Mouse (Mus musculus) megakaryocyte progenitor cell, adult 5-6 weeks (primary cell): Measurements from ENCODE around the gene Dnah7b. TPM values are rescaled to one million over a fixed set of nuclear protein-coding genes. Genes with fewer than 3 reads are reported as not detected.
A peak's percentile ranks its signal among the peaks of the same experiment; 100 is the strongest.
"Not testable (repeated sequence)": the region's sequence is repeated elsewhere in the genome, so short reads cannot be mapped to it uniquely, and the experiment has no call there.

ENCODE experiments used
- ATAC-seq: replicated peaks from 2 replicates; pipeline ENCODE4 v1.8.0; 2016; ENCODE audit warnings: mild to moderate bottlenecking, moderate TSS enrichment, inconsistent platforms; ENCODE audit not compliant: poor library complexity
- total RNA-seq, 2 experiments: library from RNA; stranded (forward) in 1 of 2; stranded (reverse) in 1 of 2; fragments of 157-497, 149-512 nt in 1 of 2; fragments of 200-1000 nt in 1 of 2; gene quantifications; 2 replicates each; pipeline versions ENCODE4 v1.2.3 to v1.2.4; 2015 to 2017

Dnah7b gene
- total RNA-seq, 2 experiments from 2014 or later = not detected

GRCm38 (mm10) chr1:46278911-46279565 lies 212.9 kb downstream of the Dnah7b start:
- ATAC-seq = not testable (repeated sequence)

DNA sequence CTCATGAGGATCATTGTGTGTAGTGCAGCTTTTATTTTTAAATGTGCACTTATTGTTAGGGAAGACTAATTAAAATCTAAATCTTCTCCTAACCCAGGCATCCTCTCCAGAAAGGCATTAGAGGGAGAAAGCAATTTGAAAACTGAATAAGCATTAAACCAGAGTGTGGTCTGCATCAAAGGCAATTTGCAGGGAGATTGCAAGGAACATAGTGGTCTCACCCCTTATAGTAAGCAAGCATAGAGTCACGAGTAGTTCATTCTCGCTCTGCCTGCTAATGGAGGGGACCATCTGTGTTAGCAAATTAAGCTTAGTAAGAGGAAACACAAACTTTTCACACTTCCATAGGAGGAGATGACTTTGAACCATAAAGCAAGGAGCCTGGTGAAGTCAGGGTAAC lies 228.3 kb downstream of the Dnah7b start:
- not testable (repeated sequence) for ATAC-seq

DNA sequence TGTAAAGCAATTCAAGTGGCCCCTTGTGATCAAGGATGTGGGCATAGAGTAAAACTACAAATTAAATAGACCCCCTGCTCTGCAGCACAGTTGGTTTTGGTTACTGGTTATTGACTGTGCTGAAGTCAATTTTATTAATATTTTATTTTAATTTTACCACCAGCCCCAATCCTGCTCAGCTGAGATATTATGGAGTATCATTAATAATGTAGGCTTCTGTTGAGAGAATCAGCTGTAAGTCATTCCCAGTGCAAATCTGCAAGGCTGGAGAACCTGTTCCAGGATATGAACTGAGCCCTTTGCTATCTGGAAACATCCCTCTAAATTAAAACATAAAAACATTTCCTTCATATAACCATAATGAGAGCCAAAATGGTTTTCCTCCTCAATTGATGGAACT lies 259.8 kb downstream of the Dnah7b start:
- ATAC-seq = not testable (repeated sequence)

DNA sequence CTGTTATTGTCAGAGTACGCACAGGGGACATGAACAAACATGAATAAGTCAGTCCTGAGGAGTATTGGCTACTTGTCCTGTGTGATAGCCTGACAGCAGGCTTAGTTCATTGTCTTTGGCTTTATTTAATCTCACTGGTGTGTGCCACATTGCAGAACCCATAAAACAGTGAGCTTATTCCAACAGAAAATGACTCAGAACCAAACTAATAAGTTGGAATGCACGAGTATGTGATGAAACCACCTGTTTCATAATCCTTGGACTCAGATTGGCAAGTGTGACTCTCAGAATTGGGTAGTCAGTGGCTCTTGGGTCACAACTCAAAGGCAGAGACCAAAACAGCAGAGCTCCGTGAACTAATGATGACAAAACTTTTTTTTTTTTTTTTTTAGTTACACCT lies 279.2 kb downstream of the Dnah7b start:
- not testable (repeated sequence) for ATAC-seq

DNA sequence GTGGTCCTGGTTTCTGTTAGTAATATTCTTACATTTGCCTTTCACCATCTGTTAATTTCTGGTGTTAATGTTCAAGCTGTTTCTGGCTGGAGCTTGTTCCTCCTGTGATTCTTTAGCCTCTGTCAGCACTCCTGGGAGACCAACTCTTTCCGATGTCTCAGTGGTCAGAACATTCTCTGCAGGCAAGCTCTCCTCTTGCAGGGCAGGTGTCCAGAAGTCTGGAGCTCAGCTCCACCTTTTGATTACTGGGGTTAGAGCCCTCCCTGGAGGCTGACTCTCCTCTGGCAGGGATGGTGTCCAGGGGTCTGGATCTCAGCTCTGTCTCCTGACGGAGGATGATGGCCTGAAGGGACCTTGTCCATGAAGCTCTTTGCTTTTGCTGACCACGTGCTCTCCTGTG lies 314.5 kb downstream of the Dnah7b start:
- ATAC-seq = not testable (repeated sequence)

DNA sequence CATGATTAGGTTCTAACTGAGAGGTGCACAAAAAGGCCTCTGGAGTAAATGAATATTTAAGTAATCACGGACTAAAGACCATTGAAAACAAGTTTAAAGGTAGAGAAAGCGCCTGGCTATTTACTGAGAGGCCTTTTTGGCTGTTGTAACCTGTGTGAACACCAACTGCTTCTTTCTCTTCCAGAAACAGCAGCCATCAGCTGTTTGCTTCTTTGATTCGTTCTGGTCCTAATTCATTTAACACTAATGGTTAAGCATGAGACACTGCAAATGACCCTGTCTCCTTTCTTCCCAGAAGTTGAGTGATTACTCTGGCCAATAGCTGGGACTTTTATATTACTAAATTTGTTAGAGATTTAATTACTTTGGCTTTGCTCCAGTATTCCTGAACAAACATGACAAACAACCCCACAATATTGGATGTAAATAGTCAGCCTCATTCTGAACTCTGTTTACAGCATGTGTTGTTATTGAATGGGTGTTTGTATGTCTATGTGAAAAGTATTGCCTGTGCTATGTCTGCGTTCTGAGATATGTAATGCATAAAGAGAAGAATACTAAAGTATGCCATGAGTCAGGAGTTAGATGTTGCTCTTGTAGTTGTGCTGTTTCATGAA lies 328.7 kb downstream of the Dnah7b start:
- ATAC-seq = not testable (repeated sequence)

DNA sequence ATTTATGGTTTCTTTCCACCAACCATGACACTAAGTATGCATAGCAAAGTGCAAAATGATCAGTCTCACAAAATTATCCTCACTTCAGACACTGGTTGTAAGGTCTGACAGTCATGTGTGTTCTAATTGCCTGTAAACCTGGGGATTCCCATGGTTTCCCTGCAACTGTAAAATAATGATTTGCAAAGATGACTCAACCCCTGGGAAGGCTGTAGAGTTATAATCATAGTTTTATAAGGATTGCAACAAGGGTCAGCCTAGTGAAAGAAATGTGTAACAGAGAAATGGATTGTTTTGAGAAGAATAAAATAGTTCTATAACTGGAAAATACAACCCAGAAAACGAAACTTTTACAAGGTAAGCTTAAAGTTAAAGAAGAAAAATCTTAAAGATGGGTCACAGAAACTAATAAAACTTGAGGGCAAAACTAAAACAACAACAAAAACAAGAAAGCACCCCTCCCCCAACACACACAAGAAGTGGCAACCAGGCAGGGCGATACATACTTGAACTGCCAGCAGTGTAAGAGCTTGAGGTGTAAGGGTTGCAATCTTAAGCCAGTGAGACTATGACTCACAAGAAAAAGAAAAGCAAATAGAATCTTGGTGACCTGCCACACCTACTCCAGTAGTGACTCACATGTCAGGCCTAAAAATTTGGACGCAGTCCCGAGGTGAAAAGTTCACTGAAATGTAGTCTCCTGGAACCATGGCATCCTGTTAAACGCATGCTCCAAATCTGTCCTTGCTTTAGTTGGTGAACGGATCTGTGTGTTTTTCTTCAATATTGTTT lies 342.4 kb downstream of the Dnah7b start:
- ATAC-seq = no peak

- peak; percentile 52; the same call in 1 of the 2 replicates for ATAC-seq
Observed at GRCm38 (mm10) chr1:46414798-46415197, 348.7 kb downstream of the Dnah7b start.

- not testable (repeated sequence) for ATAC-seq
Observed at GRCm38 (mm10) chr1:46416946-46417345, 350.8 kb downstream of the Dnah7b start.

DNA sequence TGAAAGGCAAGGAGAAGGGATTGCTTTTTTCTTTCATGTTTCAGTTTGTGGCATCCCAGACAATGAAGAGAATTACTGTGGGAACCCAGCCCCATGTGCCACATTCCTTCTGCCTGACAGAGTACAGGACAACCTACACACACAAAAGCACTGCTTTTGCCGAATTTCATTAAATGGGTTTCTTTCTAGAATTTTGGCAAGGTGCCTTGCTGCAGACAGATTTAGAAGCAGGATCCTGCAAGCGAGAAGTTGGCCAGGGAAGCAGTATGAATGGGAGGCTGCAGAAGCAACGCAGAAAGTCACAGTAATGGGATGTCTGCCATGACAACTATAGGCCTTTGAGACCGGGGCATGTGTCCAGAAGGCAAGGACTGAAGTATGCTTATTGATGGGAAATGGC lies 352.9 kb downstream of the Dnah7b start:
- ATAC-seq = not testable (repeated sequence)

Other genes with a start within 250 kb of the Dnah7b start
- not detected in 2 replicates for gene Gm5269, start 176.0 kb upstream of the Dnah7b start, total RNA-seq (2015)
- gene Gm5269, start 176.0 kb upstream of the Dnah7b start, total RNA-seq (2017) = not detected in 2 replicates
- gene Slc40a1, start 139.8 kb upstream of the Dnah7b start, total RNA-seq (2015) = 26.6 and 38.3 TPM in 2 replicates
- 25.5 and 38.6 TPM in 2 replicates for gene Slc40a1, start 139.8 kb upstream of the Dnah7b start, total RNA-seq (2017)